Mouse (Mus musculus) neural tube, embryonic 14.5 days (tissue): ENCODE measurements at regions not wholly inside any gene's neighbourhood (a gene's known extent, or its start where the extent isn't known, plus 50 kb on each side); places are given as distances from the start of the nearest gene placed in this dataset.
"Not testable (repeated sequence)": the region's sequence is repeated elsewhere in the genome, so short reads cannot be mapped to it uniquely, and the experiment has no call there.

ENCODE experiments used
- ATAC-seq: fragments of 200-750 bp; cut with Nextera tagmentation; 2 replicates; pipeline ENCODE4 v1.8.0; 2017; ENCODE audit warnings: low read depth, mild to moderate bottlenecking, moderate TSS enrichment, moderate library complexity
- H3K27ac ChIP-seq: fragments of 300-500 bp; sonication (generic); 2 replicates; pipeline ENCODE4 v1.5.1; 2014; ENCODE audit warnings: low read depth, mild to moderate bottlenecking, control low read depth, low read length, moderate library complexity, mixed read lengths
- H3K27me3 ChIP-seq: fragments of 300-500 bp; sonication (generic); 2 replicates; pipeline ENCODE4 v1.6.1; 2014; ENCODE audit warnings: low read length; ENCODE audit not compliant: control insufficient read depth, insufficient read depth
- H3K36me3 ChIP-seq: fragments of 300-500 bp; sonication (generic); 2 replicates; pipeline ENCODE4 v1.6.1; 2014; ENCODE audit warnings: low read length, mixed read lengths; ENCODE audit not compliant: control insufficient read depth, insufficient read depth
- H3K4me1 ChIP-seq: fragments of 300-500 bp; sonication (generic); 2 replicates; pipeline ENCODE4 v1.6.1; 2014; ENCODE audit warnings: low read length; ENCODE audit not compliant: control insufficient read depth, insufficient read depth
- H3K4me2 ChIP-seq: fragments of 300-500 bp; sonication (generic); 2 replicates; pipeline ENCODE4 v1.6.1; 2014; ENCODE audit warnings: mild to moderate bottlenecking, low read depth, low read length, control low read depth
- H3K4me3 ChIP-seq: fragments of 300-500 bp; sonication (generic); 2 replicates; pipeline ENCODE4 v1.5.1; 2014; ENCODE audit warnings: low read depth, low read length, control low read depth, mixed read lengths
- H3K9ac ChIP-seq: fragments of 300-500 bp; sonication (generic); replicated peaks from 2 replicates; pipeline ENCODE4 v1.6.1; 2014; ENCODE audit warnings: low read depth, mild to moderate bottlenecking, control low read depth, low read length, mixed read lengths
- H3K9me3 ChIP-seq: fragments of 300-500 bp; sonication (generic); 2 replicates; pipeline ENCODE4 v1.6.1; 2016; ENCODE audit warnings: low read length; ENCODE audit not compliant: control insufficient read depth
- WGBS: fragments of 180-500 bp; shearing (Covaris S2); extraction: QIAGEN DNeasy Blood & Tissue Kit; methylation state at CpG from one replicate; pipeline ENCODE4 v1.1.7; 2014; 5-methylcytosine and 5-hydroxymethylcytosine counted together

GRCm38 (mm10) chrX:12312534-12312933, 152.4 kb upstream of the Bcor start:
- Histone ChIP-seq H3K27me3 (no peaks in the 10 kb centered on the region), H3K4me2 (no peak overlapping the region), H3K27ac (no peak overlapping the region), H3K4me1 (no peaks in the 10 kb centered on the region), H3K36me3 (no peaks in the 10 kb centered on the region), H3K9ac (no peak overlapping the region), H3K4me3 (no peak overlapping the region), H3K9me3 (no peaks in the 10 kb centered on the region)
- no peak for ATAC-seq
- WGBS: 89% methylated on average over 5 of the region's 5 CpGs

GRCm38 (mm10) chrX:12315658-12316057, 155.5 kb upstream of the Bcor start:
- Histone ChIP-seq H3K9me3 (no peaks in the 10 kb centered on the region), H3K9ac (no peak overlapping the region), H3K4me3 (no peak overlapping the region), H3K27ac (no peak overlapping the region), H3K36me3 (no peaks in the 10 kb centered on the region), H3K27me3 (no peaks in the 10 kb centered on the region), H3K4me1 (no peaks in the 10 kb centered on the region), H3K4me2 (no peak overlapping the region)
- no peak for ATAC-seq
- WGBS: 89% methylated on average over 3 of the region's 3 CpGs

- H3K36me3 ChIP-seq, H3K4me2 ChIP-seq, H3K27me3 ChIP-seq, H3K9me3 ChIP-seq, H3K4me1 ChIP-seq, H3K4me3 ChIP-seq, ATAC-seq, H3K9ac ChIP-seq, H3K27ac ChIP-seq: not testable (repeated sequence)
- WGBS: 76% methylated on average over 2 of the region's 2 CpGs
Measured at GRCm38 (mm10) chrX:12317488-12317887, 157.3 kb upstream of the Bcor start.

GRCm38 (mm10) chrX:12318848-12319651, 158.9 kb upstream of the Bcor start:
- Histone ChIP-seq H3K4me3 (no peak overlapping the region), H3K4me1 (no peaks in the 10 kb centered on the region), H3K9me3 (no peaks in the 10 kb centered on the region), H3K36me3 (no peaks in the 10 kb centered on the region), H3K4me2 (no peak overlapping the region), H3K9ac (no peak overlapping the region), H3K27me3 (no peaks in the 10 kb centered on the region), H3K27ac (no peak overlapping the region)
- WGBS: 72% methylated on average over 3 of the region's 4 CpGs
- no peak for ATAC-seq

- WGBS: 86% methylated on average over 1 of the region's 1 CpGs
- Histone ChIP-seq H3K27ac (no peak overlapping the region), H3K36me3 (no peaks in the 10 kb centered on the region), H3K27me3 (no peaks in the 10 kb centered on the region), H3K4me1 (no peaks in the 10 kb centered on the region), H3K4me2 (no peak overlapping the region), H3K4me3 (no peak overlapping the region), H3K9me3 (no peaks in the 10 kb centered on the region), H3K9ac (no peak overlapping the region)
- ATAC-seq: no peak
Measured at GRCm38 (mm10) chrX:12322453-12322852, 162.3 kb upstream of the Bcor start.

- Histone ChIP-seq H3K9ac (no peak overlapping the region), H3K27me3 (no peaks in the 10 kb centered on the region), H3K9me3 (no peaks in the 10 kb centered on the region), H3K27ac (no peak overlapping the region), H3K4me3 (no peak overlapping the region), H3K4me2 (no peak overlapping the region), H3K4me1 (no peaks in the 10 kb centered on the region), H3K36me3 (no peaks in the 10 kb centered on the region)
- no peak for ATAC-seq
- 94% methylated on average over 3 of the region's 3 CpGs for WGBS
Measured at GRCm38 (mm10) chrX:12323268-12323667, 163.1 kb upstream of the Bcor start.

- WGBS: 91% methylated on average over 6 of the region's 6 CpGs
- Histone ChIP-seq H3K27me3 (no peaks in the 10 kb centered on the region), H3K9me3 (no peaks in the 10 kb centered on the region), H3K9ac (no peak overlapping the region), H3K4me3 (no peak overlapping the region), H3K36me3 (no peaks in the 10 kb centered on the region), H3K4me1 (no peaks in the 10 kb centered on the region), H3K4me2 (no peak overlapping the region), H3K27ac (no peak overlapping the region)
- no peak for ATAC-seq
Measured at GRCm38 (mm10) chrX:12323812-12324211, 163.7 kb upstream of the Bcor start.

- no peak overlapping the region for H3K27ac ChIP-seq
- no peaks in the 10 kb centered on the region for H3K36me3 ChIP-seq
- WGBS: 51% methylated on average over 4 of the region's 4 CpGs
- H3K9me3 ChIP-seq: no peaks in the 10 kb centered on the region
- no peak overlapping the region for H3K9ac ChIP-seq
- no peak overlapping the region for H3K4me3 ChIP-seq
- H3K4me1 ChIP-seq: no peaks in the 10 kb centered on the region
- H3K27me3 ChIP-seq: no peaks in the 10 kb centered on the region
- H3K4me2 ChIP-seq: no peak overlapping the region
- no peak for ATAC-seq
Measured at GRCm38 (mm10) chrX:12327464-12327863, 167.3 kb upstream of the Bcor start.

- Histone ChIP-seq H3K27me3 (no peaks in the 10 kb centered on the region), H3K4me3 (no peak overlapping the region), H3K4me2 (no peak overlapping the region), H3K27ac (no peak overlapping the region), H3K36me3 (no peaks in the 10 kb centered on the region), H3K4me1 (no peaks in the 10 kb centered on the region), H3K9me3 (no peaks in the 10 kb centered on the region), H3K9ac (no peak overlapping the region)
- WGBS: 51% methylated on average over 9 of the region's 9 CpGs
- no peak for ATAC-seq
Measured at GRCm38 (mm10) chrX:12340561-12340960, 180.4 kb upstream of the Bcor start.
